Mouse (Mus musculus): ENCODE data around the gene Fkbp8.

DNA sequence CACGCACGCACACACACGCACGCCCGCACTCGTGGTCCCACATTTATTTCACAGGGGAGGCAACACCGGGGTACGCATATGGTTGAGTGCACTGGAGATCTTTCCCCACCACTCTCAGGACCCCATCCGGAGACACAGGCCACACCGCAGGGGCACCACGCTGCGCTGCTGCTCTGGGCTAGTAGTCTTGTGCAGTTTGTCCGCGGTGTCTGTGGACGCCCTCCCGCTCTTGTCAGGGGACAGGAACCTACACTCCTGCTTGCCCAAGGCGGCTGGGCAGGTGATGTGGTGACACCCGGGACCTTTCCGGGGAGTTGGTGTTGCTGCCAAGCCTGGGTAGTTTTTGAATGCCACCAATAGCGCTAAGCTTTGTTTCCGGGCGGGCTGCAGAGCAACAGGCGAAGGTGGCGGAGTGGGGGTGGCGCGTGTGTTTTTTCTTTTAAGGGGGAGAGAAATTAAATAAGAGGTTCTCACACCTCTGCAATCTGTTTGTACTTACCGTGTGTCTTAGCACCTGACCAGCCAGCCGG, 33.0 kb upstream of the Fkbp8 start:
- TF ChIP-seq NELFE (IDR thresholded peaks at IDR 0.05; ENCODE audit: low read depth, low read length) (no peak), EP300 (IDR thresholded peaks at IDR 0.05; ENCODE audit: low read length) (no peak)
